Mouse (Mus musculus) hindbrain, embryonic 11.5 days (tissue): ENCODE results near the gene Kcnd1. TPM values are rescaled to one million over a fixed set of nuclear protein-coding genes. Genes with fewer than 3 reads are reported as not detected.

Experiments
- microRNA counts: library from miRNA; unstranded; fragments of <30 nt; microRNA quantifications from one replicate; lab custom pipeline; 2015
- polyA plus RNA-seq: library from polyadenylated mRNA; unstranded; fragments of >200 nt; fragmentation: Nextera tagmentation; extraction: Ambion mirVana; gene quantifications from 2 replicates; pipeline ENCODE4 v1.2.1, GENCODE M21; 2014

Kcnd1 gene
- polyA plus RNA-seq, 1 experiment from 2014 or later: 1.6 TPM

MicroRNAs within 50 kb of the gene (microRNA counts, 519-probe panel; counts per million panel counts)
- microRNA mmu-miR-1198 (lab: Ali Mortazavi, UCI): 4,180 counts per million, percentile 41 among the panel's probes with 10 or more counts

Other genes starting within 250 kb of the Kcnd1 start
- 0.10 TPM in 1 of 2 replicates, not detected in the other for gene Foxp3, start 248.6 kb upstream of the Kcnd1 start, polyA plus RNA-seq
- gene Ppp1r3f, start 248.0 kb upstream of the Kcnd1 start, polyA plus RNA-seq: 1.3 and 1.6 TPM in 2 replicates
- gene Ccdc22, start 216.8 kb upstream of the Kcnd1 start, polyA plus RNA-seq: 22.4 and 25.8 TPM in 2 replicates
- gene Cacna1f, start 215.2 kb upstream of the Kcnd1 start, polyA plus RNA-seq: 0.04 TPM in 1 of 2 replicates, not detected in the other
- 13.9 and 14.5 TPM in 2 replicates for gene Syp, start 183.8 kb upstream of the Kcnd1 start, polyA plus RNA-seq
- gene Prickle3, start 165.0 kb upstream of the Kcnd1 start, polyA plus RNA-seq: 1.9 and 2.5 TPM in 2 replicates
- gene Plp2, start 150.9 kb upstream of the Kcnd1 start, polyA plus RNA-seq: 45.7 and 49.3 TPM in 2 replicates
- gene Magix, start 141.0 kb upstream of the Kcnd1 start, polyA plus RNA-seq: 0.07 and 0.25 TPM in 2 replicates
- 35.6 and 47.7 TPM in 2 replicates for gene Gpkow, start 125.2 kb upstream of the Kcnd1 start, polyA plus RNA-seq
- 16.1 and 18.7 TPM in 2 replicates for gene Wdr45, start 108.0 kb upstream of the Kcnd1 start, polyA plus RNA-seq
- gene Gm45208, start 100.0 kb upstream of the Kcnd1 start, polyA plus RNA-seq: not detected in 2 replicates
- 98.3 and 108 TPM in 2 replicates for gene Praf2, start 93.8 kb upstream of the Kcnd1 start, polyA plus RNA-seq
- 19.9 and 21.5 TPM in 2 replicates for gene Ccdc120, start 71.4 kb upstream of the Kcnd1 start, polyA plus RNA-seq
- 18.5 and 21.7 TPM in 2 replicates for gene Tfe3, start 59.7 kb upstream of the Kcnd1 start, polyA plus RNA-seq
- 46.1 and 53.6 TPM in 2 replicates for gene Gripap1, start 32.5 kb upstream of the Kcnd1 start, polyA plus RNA-seq
- 32.4 and 37.5 TPM in 2 replicates for gene Otud5, start 19.1 kb downstream of the Kcnd1 start, polyA plus RNA-seq
- 6.4 and 7.1 TPM in 2 replicates for gene Pim2, start 56.0 kb downstream of the Kcnd1 start, polyA plus RNA-seq
- gene Slc35a2, start 61.7 kb downstream of the Kcnd1 start, polyA plus RNA-seq: 11.5 and 13.3 TPM in 2 replicates
- gene Pqbp1, start 77.0 kb downstream of the Kcnd1 start, polyA plus RNA-seq: 155 and 161 TPM in 2 replicates
- 168 and 179 TPM in 2 replicates for gene Timm17b, start 77.1 kb downstream of the Kcnd1 start, polyA plus RNA-seq
- not detected in 2 replicates for gene Gm10491, start 85.5 kb downstream of the Kcnd1 start, polyA plus RNA-seq
- not detected in 2 replicates for gene Gm10490, start 87.3 kb downstream of the Kcnd1 start, polyA plus RNA-seq
- 23.9 and 25.9 TPM in 2 replicates for gene Pcsk1n, start 97.5 kb downstream of the Kcnd1 start, polyA plus RNA-seq
- gene Eras, start 106.3 kb downstream of the Kcnd1 start, polyA plus RNA-seq: not detected in 2 replicates
- 46.0 and 48.5 TPM in 2 replicates for gene Hdac6, start 125.6 kb downstream of the Kcnd1 start, polyA plus RNA-seq
- gene Gata1, start 155.8 kb downstream of the Kcnd1 start, polyA plus RNA-seq: 3.9 and 4.9 TPM in 2 replicates
- not detected in 2 replicates for gene Glod5, start 196.2 kb downstream of the Kcnd1 start, polyA plus RNA-seq